Mouse (Mus musculus) cerebellum, adult 9-10 months (tissue): Measurements from ENCODE around the gene Oxt.

Experiments
- DNase-seq: peaks from one replicate; pipeline ENCODE4 v3.0.0; 2022

Oxt gene

GRCm38 (mm10) chr2:130579791-130580190 is 3.8 kb downstream of the Oxt start:
- no peak for DNase-seq

GRCm38 (mm10) chr2:130581201-130581600 is 5.2 kb downstream of the Oxt start:
- DNase-seq = no peak

- no peak for DNase-seq
Measured at GRCm38 (mm10) chr2:130582552-130582951, 6.6 kb downstream of the Oxt start, which contains the start of gene Avp. Avp (minus strand) TSS chr2:130582554.

GRCm38 (mm10) chr2:130583902-130584560 is 8.1 kb downstream of the Oxt start:
- DNase-seq = no peak

GRCm38 (mm10) chr2:130586016-130586415 is 10.0 kb downstream of the Oxt start:
- no peak for DNase-seq

GRCm38 (mm10) chr2:130588373-130588772 is 12.4 kb downstream of the Oxt start:
- DNase-seq = no peak

GRCm38 (mm10) chr2:130589157-130589556 is 13.2 kb downstream of the Oxt start:
- DNase-seq = no peak

GRCm38 (mm10) chr2:130589761-130590160 is 13.8 kb downstream of the Oxt start:
- no peak for DNase-seq

GRCm38 (mm10) chr2:130591016-130591415 is 15.0 kb downstream of the Oxt start:
- no peak for DNase-seq

- no peak for DNase-seq
Measured at GRCm38 (mm10) chr2:130595596-130595995, 19.6 kb downstream of the Oxt start.

- peak; percentile 57 for DNase-seq
Measured at GRCm38 (mm10) chr2:130597601-130598010, 21.6 kb downstream of the Oxt start.

GRCm38 (mm10) chr2:130598399-130598798 is 22.4 kb downstream of the Oxt start:
- DNase-seq = no peak

GRCm38 (mm10) chr2:130602195-130602594 is 26.2 kb downstream of the Oxt start:
- DNase-seq = no peak

- DNase-seq = peak; percentile 45
Measured at GRCm38 (mm10) chr2:130613091-130613490, 37.1 kb downstream of the Oxt start.

- no peak for DNase-seq
Measured at GRCm38 (mm10) chr2:130618972-130619371, 43.0 kb downstream of the Oxt start.
